Mouse (Mus musculus): ENCODE results near the gene Tnfsf9.

DNA sequence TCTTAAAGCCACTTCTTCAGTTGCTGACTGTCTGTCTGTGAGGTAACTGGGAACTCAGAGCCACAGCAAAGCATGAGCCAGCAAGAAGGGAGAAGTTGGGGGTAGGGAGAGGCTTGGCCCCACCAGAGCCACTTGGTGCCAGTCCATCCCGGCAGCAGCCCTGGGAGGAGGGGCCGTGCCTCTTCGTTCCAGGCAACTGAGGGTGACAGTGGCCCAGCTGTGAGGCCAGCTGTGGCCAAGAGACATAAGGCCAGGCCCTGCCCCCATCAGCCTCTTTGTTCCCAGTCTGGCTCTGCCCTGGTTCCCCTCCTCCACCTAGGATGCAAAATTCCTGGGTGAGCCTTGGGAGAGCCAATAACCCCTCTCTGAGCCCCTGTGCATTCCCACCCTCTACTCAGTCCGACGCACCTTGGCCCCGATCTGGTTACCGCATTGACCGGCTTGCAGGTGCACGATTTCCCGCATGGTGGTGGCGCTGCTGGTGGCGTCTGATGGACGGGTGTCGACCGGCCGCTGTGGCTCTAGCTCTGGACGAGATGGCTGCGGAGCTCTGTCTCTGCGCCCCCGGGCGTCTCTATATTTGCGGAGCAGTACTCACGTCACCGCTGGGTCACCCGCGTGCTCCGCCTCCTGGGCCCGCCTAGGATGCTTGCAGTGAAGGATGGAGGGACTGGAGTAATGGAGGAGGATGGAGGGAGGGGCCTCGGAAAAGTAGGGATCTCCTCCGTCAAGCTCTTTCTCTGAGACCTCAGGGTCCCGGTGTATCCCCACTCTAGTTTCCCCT lies 17.9 kb upstream of the Tnfsf9 start, which contains the start of gene Tubb4a:
- no peak for TF ChIP-seq TAL1 (IDR thresholded peaks at IDR 0.05; ENCODE audit: low read length)
- TF ChIP-seq GATA1 (IDR thresholded peaks at IDR 0.05; ENCODE audit: low read length): no peak
